Mouse (Mus musculus): ENCODE results near the gene Pus7l.
A peak's percentile ranks its signal among the peaks of the same experiment; 100 is the strongest.

The Pus7l gene

GRCm38 (mm10) chr15:94543409-94544051, at the start of gene Pus7l, which contains the start of gene Irak4:
Gene Pus7l (minus strand): TSS chr15:94543547.
Gene Irak4 (plus strand): TSS chr15:94543643.
- DNase-seq (ENCODE audit: low read depth) = peak; percentile 97

- DNase-seq (ENCODE audit: low read depth) = no peak
Observed at GRCm38 (mm10) chr15:94591356-94591755, 48.0 kb upstream of the Pus7l start.

GRCm38 (mm10) chr15:94590083-94590482, 46.7 kb upstream of the Pus7l start:
- no peak for DNase-seq (ENCODE audit: low read depth)

- peak; percentile 99 for DNase-seq (ENCODE audit: low read depth)
Observed at GRCm38 (mm10) chr15:94589219-94590075, 46.1 kb upstream of the Pus7l start, which contains the start of gene Twf1. Gene Twf1 (minus strand): TSS chr15:94589889.

- peak; percentile 26 for DNase-seq (ENCODE audit: low read depth)
Observed at GRCm38 (mm10) chr15:94587826-94588715, 44.7 kb upstream of the Pus7l start.

- DNase-seq (ENCODE audit: low read depth) = peak; percentile 20
Observed at GRCm38 (mm10) chr15:94584738-94585137, 41.4 kb upstream of the Pus7l start.

- DNase-seq (ENCODE audit: low read depth) = no peak
Observed at GRCm38 (mm10) chr15:94583153-94583552, 39.8 kb upstream of the Pus7l start.

- no peak for DNase-seq (ENCODE audit: low read depth)
Observed at GRCm38 (mm10) chr15:94582000-94582593, 38.8 kb upstream of the Pus7l start.

GRCm38 (mm10) chr15:94574566-94575268, 31.4 kb upstream of the Pus7l start:
- DNase-seq (ENCODE audit: low read depth) = no peak

- no peak for DNase-seq (ENCODE audit: low read depth)
Observed at GRCm38 (mm10) chr15:94572746-94573145, 29.4 kb upstream of the Pus7l start.

GRCm38 (mm10) chr15:94571501-94571900, 28.2 kb upstream of the Pus7l start:
- no peak for DNase-seq (ENCODE audit: low read depth)

- DNase-seq (ENCODE audit: low read depth) = no peak
Observed at GRCm38 (mm10) chr15:94568496-94569182, 25.3 kb upstream of the Pus7l start.

- peak; percentile 63 for DNase-seq (ENCODE audit: low read depth)
Observed at GRCm38 (mm10) chr15:94565854-94566253, 22.5 kb upstream of the Pus7l start.

- peak; percentile 60 for DNase-seq (ENCODE audit: low read depth)
Observed at GRCm38 (mm10) chr15:94564909-94565308, 21.6 kb upstream of the Pus7l start.

GRCm38 (mm10) chr15:94558895-94559656, 15.7 kb upstream of the Pus7l start:
- DNase-seq (ENCODE audit: low read depth) = peak; percentile 23

GRCm38 (mm10) chr15:94557442-94557841, 14.1 kb upstream of the Pus7l start:
- peak; percentile 93 for DNase-seq (ENCODE audit: low read depth)

GRCm38 (mm10) chr15:94553536-94553935, 10.2 kb upstream of the Pus7l start:
- DNase-seq (ENCODE audit: low read depth) = no peak

- DNase-seq (ENCODE audit: low read depth) = no peak
Observed at GRCm38 (mm10) chr15:94544844-94545243, 1.5 kb upstream of the Pus7l start.

GRCm38 (mm10) chr15:94544052-94544636, 797 bp upstream of the Pus7l start:
- DNase-seq (ENCODE audit: low read depth) = no peak

Measured in induced T-regulatory cell, adult 2 months (primary cell).